Mouse (Mus musculus): ENCODE measurements around the gene Hook2.

The Hook2 gene

DNA sequence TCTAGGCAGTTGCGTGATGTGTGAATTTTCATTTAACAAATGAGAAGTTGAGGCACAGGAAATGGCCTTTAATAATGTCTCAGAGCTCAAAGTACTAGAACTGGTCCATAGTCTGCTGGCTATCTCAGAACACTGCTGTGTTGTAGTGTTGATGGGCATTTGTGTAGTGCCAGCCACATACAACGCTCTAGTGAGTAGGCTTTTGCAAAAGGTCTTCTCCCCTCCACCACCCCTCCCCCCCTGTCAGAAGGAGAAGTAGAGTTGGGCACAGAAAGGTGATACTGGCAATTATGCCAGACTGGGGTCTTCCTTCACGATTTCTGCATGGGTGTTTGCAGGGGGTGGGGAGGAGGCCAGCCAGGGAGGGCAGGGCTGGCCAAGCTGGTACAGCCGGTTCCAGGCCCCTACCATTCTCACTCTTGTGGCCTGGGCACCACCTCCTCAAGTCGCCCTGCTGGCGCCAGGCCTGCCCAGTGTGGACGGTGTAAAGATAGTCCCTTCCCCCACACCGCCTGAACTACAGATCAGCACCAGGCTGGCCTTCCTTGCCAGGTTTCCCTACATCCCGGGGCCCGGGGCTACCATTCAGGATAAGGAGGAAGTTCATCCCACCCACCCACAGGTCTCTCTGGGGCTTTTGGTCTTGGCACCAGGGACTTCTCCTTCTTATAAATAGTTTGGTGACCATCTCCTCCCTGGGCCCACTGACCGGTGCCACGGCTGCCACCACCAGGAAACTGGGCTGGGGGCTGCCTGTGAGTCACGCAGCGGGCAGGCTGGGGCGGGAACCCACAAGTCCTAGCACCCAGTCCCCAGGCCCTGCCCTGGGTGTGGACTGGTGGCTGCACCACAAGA, 8.5 kb upstream of the Hook2 start:
- in situ Hi-C loops (cut with MboI; ENCODE audit: unreplicated experiment in 2 of 2), result loop anchor here in 1 of 2 experiments (25.0 kb wide), 1 partner anchor 430 kb away; no protein-coding TSS in a partner anchor

DNA sequence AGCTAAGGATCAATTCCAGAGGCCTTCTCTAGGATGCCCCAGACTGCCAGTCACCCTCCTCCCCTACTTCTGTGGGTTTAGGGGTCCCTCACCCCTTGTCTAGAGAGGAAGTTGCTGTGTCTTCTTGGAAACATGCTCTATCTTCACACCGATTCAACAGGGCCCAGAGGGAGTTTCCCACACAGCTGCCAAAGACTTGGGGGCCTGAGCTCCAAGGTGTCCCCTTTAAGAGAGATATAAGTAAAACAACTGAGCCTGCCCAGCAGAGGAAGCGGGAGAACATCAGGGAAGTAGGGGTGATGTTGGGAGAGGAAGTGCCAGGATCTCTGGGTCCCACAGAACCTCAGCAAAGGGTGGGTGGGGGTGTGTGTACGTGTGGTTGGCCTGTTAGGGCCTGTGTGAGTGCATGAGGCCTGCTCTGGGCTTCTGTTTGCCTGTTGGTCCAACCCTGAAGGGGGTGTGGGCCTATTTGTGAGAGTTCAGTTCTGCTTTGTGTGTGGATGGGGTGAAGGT, 7.8 kb upstream of the Hook2 start:
- in situ Hi-C loops (cut with MboI; ENCODE audit: unreplicated experiment in 2 of 2), result loop anchor here in 1 of 2 experiments (25.0 kb wide), 1 partner anchor 430 kb away; no protein-coding TSS in a partner anchor

DNA sequence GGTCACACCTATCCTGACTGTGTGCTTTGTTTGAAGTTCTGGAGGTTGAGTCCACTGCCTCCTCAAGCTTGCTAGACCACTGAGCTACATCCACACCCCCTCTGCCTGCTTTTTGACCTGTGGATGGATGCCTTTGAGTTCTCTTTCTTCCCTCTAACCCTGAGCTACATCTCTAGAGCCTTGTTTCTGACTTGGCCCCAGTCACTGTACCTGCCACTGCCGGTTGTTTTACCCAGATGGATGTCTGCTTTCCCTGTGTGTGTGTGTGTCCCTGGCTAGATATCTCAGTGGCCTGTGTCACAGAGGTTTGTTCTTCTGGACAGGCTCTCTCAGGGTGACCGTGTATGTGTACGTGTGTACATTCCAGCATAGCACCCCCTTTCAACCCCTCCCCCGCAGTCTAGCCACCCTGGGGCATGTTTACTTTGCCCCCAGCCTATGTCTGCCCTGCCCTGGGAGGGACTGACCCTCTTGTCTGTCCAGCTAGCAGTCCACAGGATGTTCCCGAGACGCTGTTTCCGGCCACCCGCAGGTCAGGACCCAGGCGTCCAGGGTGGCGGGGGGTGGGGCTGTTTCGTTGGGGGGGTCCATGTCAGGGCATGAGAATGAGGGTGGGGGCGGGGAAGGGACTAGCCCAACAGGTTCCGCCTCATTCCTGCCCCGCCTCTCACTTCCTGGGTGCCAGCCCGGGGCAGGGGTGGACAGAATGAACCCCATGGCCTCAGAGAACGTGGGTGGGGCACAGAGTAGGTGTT, 5.9 kb upstream of the Hook2 start:
- in situ Hi-C loops (cut with MboI; ENCODE audit: unreplicated experiment in 2 of 2), result loop anchor here in 1 of 2 experiments (25.0 kb wide), 1 partner anchor 428 kb away; no protein-coding TSS in a partner anchor

DNA sequence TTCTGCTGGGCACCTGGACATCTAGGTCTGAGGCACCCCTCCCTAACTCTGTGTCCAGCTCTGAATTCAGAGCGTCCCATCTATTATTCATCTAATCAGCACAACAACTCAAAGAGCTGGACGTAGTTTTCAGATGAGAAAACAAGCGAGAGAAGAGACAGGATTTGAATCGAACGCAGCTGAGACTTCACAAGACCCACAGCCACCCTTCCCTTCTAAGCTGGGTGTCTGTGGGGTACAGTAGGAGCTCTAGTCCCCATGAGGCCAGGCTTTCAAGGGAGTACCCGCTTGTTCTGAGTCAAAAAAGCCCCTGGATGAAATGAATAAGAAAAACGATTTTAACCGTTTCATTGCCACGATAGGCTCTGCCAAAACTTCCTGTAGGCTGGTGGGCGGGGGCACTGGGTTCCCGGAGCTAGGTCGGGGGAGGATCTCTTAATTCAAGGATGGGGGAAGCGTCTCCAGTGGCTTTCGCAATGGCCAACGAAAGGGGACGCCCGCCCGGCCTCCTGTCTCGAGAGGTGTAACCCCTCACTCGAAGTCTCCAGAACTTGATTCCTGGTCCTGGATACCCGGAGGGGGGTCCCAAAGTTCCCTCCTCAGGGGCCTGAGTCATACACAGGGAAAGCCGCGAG, 5.2 kb upstream of the Hook2 start:
- in situ Hi-C loops (cut with MboI; ENCODE audit: unreplicated experiment in 2 of 2), result loop anchor here in 1 of 2 experiments (25.0 kb wide), 1 partner anchor 427 kb away; no protein-coding TSS in a partner anchor

DNA sequence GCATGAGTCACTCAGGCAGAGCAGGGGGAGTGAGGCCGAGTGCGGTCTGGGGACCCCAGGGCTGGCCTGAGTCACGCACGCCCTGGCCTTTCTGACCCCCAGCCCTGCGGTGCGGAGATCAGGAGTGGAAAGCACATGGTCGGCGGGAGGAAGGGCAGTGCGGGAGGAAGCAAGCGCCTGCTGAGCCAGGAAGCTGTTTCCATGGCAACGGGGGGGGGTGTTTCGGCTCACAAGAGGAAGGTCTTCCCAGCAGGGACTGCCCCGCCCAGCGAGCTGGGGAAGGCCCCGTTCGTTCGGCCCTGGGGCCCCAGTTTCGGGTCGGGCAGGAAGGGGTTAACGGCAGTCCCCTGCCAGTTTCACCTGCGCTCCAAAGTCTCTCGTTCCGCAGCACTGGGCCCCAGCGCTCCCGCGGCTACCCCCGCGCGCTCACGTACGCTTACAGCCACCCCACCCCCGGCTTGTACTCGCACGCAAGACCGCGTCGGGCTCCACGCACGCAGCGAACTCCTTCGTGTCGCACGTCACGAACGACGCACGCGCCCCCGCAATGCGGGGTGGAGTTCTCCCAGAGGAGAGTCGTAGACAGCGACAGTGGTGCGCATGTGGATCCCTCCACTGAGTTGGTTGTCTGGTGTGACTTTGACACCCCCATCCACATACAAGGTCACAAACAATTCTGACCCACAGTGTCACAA, 4.6 kb upstream of the Hook2 start:
- in situ Hi-C loops (cut with MboI; ENCODE audit: unreplicated experiment in 2 of 2), result loop anchor here in 1 of 2 experiments (25.0 kb wide), 1 partner anchor 426 kb away; no protein-coding TSS in a partner anchor

DNA sequence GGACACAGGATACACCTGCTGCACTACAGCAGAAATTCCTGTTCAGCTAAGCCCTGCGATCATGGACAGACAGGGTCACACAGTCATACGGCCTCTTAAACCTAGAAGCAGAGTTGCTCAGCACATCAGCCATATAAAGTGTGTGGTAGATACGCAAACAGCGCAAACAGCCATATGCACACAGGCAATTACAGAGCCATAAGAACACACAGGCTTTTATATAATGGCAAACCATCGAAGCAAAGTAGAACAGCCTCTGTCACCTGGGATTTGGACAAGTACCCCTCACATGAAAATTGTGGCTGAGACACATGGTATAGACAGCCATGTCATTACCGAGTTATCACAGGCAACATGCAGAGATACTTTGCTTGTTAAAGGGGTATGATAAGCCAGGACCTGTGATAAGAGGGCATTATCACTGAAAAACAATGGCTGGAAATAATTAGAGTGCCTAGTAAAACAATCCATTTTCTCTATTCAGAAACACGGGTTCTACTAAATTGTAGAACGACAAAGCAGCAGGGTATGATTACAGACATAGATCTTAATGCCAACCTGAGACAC, 3.9 kb upstream of the Hook2 start:
- in situ Hi-C loops (cut with MboI; ENCODE audit: unreplicated experiment in 2 of 2), result loop anchor here in 1 of 2 experiments (25.0 kb wide), 1 partner anchor 426 kb away; no protein-coding TSS in a partner anchor

DNA sequence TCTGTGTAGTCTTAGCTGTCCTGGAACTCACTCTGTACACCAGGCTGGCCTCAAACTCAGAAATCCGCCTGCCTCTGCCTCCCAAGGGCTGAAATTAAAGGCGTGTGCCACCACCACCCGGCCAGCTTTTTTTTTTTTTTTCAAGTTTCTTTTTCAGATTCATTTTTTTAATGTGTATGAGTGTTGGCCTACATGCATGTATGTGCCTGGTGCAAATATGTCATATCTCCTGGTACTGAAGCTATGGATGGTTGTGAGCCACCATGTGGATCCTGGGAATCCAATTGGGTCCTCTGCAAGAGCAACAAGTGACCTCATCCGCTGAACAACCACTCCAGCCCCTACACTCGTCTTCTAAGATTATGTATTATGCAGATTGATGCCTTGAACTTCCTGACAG, 3.0 kb upstream of the Hook2 start:
- in situ Hi-C loops (cut with MboI; ENCODE audit: unreplicated experiment in 2 of 2), result loop anchor here in 1 of 2 experiments (25.0 kb wide), 1 partner anchor 425 kb away; no protein-coding TSS in a partner anchor

DNA sequence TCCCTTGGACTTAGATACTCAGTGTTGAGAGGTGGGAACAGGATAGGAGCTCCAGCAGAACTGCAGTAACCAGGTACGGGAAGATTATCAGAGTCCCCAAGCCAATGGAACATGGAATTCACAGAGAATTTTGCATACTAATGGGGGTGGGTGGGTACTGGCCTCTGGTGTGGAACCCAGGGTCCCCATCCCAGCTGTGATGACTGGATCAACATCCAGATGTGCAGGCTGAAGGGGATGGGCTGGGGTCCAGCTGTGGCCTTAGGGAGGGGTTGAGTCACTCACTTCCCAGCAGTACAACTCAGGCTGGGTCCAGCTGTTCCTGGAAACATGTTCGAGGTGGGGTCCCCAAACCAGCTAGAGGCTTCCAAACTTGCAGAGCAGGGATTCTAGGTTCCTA, 2.5 kb upstream of the Hook2 start:
- in situ Hi-C loops (cut with MboI; ENCODE audit: unreplicated experiment in 2 of 2), result loop anchor here in 1 of 2 experiments (25.0 kb wide), 1 partner anchor 424 kb away; no protein-coding TSS in a partner anchor

DNA sequence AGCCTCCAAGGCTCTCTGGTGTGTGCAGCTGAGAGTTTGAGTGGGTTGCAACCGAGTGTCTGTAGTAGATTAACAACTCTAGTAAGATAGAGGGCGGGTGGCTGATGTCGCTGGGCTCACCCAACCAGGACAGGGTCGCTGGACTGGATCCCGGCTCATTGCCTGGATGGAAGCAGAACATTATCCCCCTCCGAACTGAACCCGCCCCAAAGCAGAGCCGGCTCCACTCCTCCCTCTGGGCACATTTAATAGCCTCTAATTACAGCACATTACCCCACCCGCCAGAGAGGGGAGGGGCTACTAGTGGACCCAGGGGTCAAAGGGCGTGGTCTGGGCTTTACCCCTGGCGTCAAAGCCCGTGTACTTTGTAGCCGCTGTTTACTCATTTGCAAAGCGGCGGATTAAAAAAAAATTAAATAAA, 1.1 kb upstream of the Hook2 start:
- in situ Hi-C loops (cut with MboI; ENCODE audit: unreplicated experiment in 2 of 2), result loop anchor here in 1 of 2 experiments (25.0 kb wide), 1 partner anchor 423 kb away; no protein-coding TSS in a partner anchor

DNA sequence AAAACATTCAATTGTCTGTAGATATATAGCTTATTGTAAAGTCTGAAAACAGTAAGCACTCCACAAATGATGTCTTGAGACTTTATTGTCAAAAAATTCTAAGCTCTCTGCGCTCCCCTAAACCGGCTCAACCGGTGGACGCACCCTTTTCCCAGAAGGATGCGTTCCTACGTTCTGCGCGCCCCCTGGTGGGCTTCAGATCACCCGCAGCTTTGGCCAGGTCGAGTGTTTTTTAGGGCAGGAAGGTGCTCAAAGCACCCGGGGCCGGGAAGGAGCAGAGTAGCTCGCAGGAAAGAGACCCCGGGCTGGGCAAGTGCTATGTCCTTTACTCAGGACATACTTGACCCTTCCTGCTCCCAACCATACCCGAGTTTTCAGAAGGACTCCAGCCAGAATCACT, 593 bp upstream of the Hook2 start:
- in situ Hi-C loops (cut with MboI; ENCODE audit: unreplicated experiment in 2 of 2), result loop anchor here (5.0 to 25.0 kb wide), 2 partner anchors 33 to 422 kb away; no protein-coding TSS in a partner anchor

DNA sequence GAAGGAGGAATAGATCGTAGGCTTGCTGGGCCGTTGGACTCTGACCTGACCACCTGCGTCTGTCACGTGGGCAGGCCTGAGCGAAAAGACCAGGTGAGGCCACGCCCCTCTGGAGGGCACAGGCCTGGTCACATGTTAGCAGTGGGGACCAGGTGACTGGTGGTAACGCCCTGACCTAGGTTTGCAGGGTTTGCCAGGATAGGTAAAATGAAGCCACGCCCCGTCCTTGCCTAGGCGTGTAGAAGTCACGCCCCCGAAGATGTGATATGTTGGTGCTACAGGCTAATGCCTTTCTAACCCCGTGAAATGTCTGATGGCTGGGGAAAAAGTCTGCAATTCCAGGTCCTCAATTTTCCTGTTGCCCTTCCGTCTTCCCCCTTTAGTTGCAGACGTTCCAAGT, 433 bp downstream of the Hook2 start:
- in situ Hi-C loops (cut with MboI; ENCODE audit: unreplicated experiment in 2 of 2), result loop anchor here (5.0 to 25.0 kb wide), 2 partner anchors 34 to 421 kb away; no protein-coding TSS in a partner anchor

DNA sequence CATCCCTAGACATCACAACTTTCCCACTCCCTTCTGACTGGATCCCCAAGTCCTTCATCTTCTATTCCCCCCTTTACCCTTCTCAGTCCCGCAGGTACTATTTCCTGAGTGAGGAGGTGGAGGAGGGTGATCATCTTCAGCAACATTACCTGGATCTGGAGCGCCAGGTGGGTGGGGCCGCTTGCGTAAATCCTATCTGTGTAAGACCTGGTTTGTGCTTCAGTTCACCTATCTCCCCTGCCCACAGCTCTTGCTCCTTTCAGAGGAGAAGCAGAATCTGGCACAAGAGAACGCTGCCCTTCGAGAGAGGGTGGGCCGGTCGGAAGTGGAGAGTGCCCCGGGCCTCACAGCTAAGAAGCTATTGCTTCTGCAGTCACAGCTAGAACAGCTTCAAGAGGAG, 4.0 kb downstream of the Hook2 start:
- in situ Hi-C loops (cut with MboI; ENCODE audit: unreplicated experiment in 2 of 2), result loop anchor here (5.0 to 25.0 kb wide), 2 partner anchors 37 to 418 kb away; no protein-coding TSS in a partner anchor

DNA sequence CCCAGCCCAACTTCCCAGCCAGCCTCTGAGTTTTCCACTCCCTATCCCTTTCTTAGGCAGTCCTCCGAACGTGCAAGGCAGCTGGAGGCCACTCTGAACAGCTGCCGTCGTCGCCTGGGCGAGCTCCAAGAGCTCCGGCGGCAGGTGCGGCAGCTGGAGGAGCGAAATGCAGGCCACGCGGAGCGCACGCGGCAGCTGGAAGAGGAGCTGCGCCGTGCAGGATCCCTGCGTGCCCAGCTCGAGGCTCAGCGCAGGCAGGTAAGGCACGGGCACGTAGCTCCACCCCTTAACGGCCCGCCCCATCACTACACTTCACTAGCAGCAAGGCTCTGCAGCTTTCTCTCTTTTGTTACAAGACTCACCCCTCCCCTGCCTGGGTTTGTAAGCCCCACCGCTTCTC, 5.3 kb downstream of the Hook2 start:
- in situ Hi-C loops (cut with MboI; ENCODE audit: unreplicated experiment in 2 of 2), result loop anchor here in 1 of 2 experiments (5.0 to 25.0 kb wide), 2 partner anchors 68 to 417 kb away; no protein-coding TSS in a partner anchor

DNA sequence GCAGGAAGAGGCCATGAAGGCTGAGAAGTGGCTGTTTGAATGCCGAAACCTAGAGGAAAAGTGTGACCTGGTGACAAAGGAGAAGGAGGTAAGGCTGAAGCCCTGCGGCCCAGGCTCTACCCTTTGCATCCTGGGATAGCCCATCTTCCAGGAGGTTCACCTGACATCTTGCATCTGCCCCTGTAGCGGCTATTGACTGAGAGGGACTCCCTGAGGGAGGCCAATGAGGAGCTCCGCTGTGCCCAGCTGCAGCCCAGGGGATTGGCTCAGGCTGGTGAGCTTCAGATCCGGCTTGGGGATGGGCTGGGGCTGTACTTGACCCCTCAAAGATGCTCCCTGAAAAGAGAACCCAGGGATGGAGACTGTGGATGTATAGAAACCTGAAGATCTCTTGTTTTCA, 6.6 kb downstream of the Hook2 start:
- in situ Hi-C loops (cut with MboI; ENCODE audit: unreplicated experiment in 2 of 2), result loop anchor here in 1 of 2 experiments (5.0 to 25.0 kb wide), 2 partner anchors 70 to 415 kb away; no protein-coding TSS in a partner anchor

DNA sequence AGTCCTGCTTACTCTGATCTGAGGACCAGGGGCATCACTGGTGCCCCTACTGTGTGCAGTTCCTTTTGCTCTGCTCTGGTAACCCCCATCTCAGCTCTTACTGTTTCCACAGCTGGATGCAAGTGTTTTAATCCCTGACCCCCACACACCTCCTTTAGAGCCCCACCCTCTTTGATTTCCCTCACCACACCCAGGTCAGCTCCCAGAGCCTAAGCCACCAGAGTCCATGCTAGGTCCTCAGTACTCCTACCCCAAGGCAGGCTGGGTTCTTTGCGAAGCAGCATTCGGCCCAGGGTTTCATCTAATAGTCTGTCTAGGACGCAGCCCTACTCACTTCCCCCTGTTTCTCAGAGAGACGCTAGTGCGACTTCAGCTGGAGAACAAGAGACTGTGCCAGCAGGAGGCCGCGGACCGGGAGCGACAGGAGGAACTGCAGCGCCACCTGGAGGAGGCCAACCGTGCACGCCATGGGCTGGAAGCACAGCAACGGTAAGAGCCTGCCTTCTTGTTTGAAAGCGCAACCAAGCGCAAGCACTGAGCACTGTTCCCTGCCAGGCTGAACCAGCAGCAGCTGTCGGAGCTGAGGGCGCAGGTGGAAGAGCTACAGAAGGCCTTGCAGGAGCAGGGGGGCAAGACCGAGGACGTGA, 7.4 kb downstream of the Hook2 start:
- in situ Hi-C loops (cut with MboI; ENCODE audit: unreplicated experiment in 2 of 2), result loop anchor here in 1 of 2 experiments (5.0 to 25.0 kb wide), 2 partner anchors 70 to 415 kb away; no protein-coding TSS in a partner anchor

DNA sequence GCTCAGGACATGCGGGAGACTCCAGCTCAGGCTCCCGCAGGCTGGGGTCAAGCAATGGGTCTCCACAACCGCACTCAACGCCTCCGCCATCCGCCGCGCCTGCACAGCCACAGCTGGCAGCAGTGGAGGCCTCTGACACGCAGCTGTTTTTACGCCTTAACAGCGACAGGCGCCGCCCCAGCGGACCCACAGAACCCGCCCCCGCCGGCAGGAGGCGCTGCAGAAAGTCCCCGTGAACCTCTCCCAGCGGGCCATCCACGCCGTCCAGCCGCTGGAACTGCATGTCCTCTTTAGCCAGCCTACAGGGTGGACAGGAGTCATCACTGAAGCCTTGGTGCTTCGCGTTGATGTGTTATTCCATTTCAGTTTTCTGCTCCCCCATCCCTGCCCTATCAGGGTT, 17.3 kb downstream of the Hook2 start:
- in situ Hi-C loops (cut with MboI; ENCODE audit: unreplicated experiment in 2 of 2), result no loop called here

DNA sequence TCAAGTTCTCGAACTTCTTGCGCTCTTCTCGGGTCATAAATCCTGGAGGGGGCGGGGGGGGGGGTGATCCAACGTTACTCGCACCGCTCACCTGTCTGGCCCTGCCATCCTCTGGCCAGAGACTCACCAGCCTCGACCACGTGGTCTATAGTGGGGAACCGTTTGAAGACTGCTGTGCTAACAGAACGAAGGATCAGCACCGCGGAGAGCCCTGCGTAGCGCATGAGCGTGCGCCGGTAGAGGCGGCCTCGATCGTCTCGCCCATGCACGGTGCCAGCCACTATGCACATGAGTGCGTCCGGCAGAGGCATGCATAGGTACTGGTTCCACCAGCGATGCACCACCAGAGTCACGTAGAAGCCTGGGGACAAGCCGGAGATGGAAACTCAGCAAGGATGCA, 20.8 kb downstream of the Hook2 start:
- in situ Hi-C loops (cut with MboI; ENCODE audit: unreplicated experiment in 2 of 2), result no loop called here

DNA sequence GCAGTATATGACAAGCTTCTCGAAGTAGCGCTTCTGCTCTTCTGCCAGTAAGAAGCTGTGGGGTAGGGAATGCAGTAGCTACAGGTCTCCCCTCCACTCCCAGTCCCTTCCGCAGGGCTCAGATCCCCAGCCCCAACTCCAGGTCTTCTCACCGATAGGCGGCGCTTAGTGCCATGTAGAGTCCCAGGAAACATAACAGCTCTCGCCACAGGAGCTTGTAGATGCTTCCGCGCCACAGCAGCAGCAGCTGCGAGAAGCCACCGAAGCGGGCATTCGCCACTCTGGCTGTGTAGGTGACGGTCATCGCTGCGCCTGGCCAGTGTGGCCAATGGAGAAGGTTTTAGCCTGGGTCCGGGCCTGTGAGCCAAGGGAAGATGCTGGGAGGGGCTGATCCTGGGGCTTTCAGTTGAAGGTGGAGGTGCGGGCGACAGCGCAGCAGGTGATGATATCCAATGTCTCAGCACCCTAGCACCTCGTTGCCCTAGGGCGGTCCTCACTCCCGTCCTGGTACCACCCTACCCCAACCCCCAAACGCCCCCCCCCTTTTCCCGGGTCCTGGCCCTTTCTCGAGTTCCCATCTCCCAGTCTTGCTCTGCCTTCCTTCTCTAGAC, 22.9 kb downstream of the Hook2 start:
- in situ Hi-C loops (cut with MboI; ENCODE audit: unreplicated experiment in 2 of 2), result no loop called here
